Mouse (Mus musculus): ENCODE results near the gene Traf3. TPM values are rescaled to one million over a fixed set of nuclear protein-coding genes. Genes with fewer than 3 reads are reported as not detected.

Traf3 gene
- polyA plus RNA-seq, 1 experiment from 2014 or later = 14.0 TPM

GRCm38 (mm10) chr12:111164310-111164751, 1.8 kb upstream of the Traf3 start:
- WGBS = 4% methylated on average over 13 of the region's 13 CpGs
- H3K9me3 ChIP-seq (ENCODE audit: control insufficient read depth, low read length) = no peaks in the 10 kb centered on the region
- no peaks in the 10 kb centered on the region for H3K36me3 ChIP-seq (ENCODE audit: control insufficient read depth, insufficient read depth, low read length)
- H3K27me3 ChIP-seq (ENCODE audit: control insufficient read depth, insufficient read depth, low read length) = no peaks in the 10 kb centered on the region
- DNase-seq (ENCODE audit: low spot score, missing footprints) (peak; percentile 98), ATAC-seq (ENCODE audit: low FRiP score) (peak; percentile 88)
- peak overlapping the region; percentile 5; the same call in 1 of the 2 replicates for H3K4me3 ChIP-seq (ENCODE audit: low read depth, low read length)
- peak overlapping the region; percentile 75 for H3K27ac ChIP-seq (ENCODE audit: low read depth, low read length)
- H3K4me1 ChIP-seq (ENCODE audit: control insufficient read depth, insufficient read depth, low read length) = peaks cover 35% of the 10 kb centered on the region
- peak overlapping the region; percentile 39 for H3K9ac ChIP-seq (ENCODE audit: low read length)
- peak overlapping the region; percentile 39 for H3K4me2 ChIP-seq

- ATAC-seq (ENCODE audit: low FRiP score) (peak; percentile 20), DNase-seq (ENCODE audit: low spot score, missing footprints) (peak; percentile 93)
- Histone ChIP-seq H3K27ac (ENCODE audit: low read depth, low read length) (peak overlapping the region; percentile 76), H3K4me2 (0 out of 2 replicates have a peak overlapping the region, but pooled peaks have one; percentile 39), H3K4me3 (ENCODE audit: low read depth, low read length) (peak overlapping the region; percentile 83; the same call in 1 of the 2 replicates), H3K27me3 (ENCODE audit: control insufficient read depth, insufficient read depth, low read length) (no peaks in the 10 kb centered on the region), H3K9ac (ENCODE audit: low read length) (peak overlapping the region; percentile 89; the same call in 1 of the 2 replicates), H3K4me1 (ENCODE audit: control insufficient read depth, insufficient read depth, low read length) (peaks cover 35% of the 10 kb centered on the region), H3K36me3 (ENCODE audit: control insufficient read depth, insufficient read depth, low read length) (no peaks in the 10 kb centered on the region), H3K9me3 (ENCODE audit: control insufficient read depth, low read length) (no peaks in the 10 kb centered on the region)
- 69% methylated on average over 10 of the region's 10 CpGs for WGBS
Observed at GRCm38 (mm10) chr12:111165146-111165812, 891 bp upstream of the Traf3 start.

- ATAC-seq (ENCODE audit: low FRiP score) = peak; percentile 31
Observed at GRCm38 (mm10) chr12:111166681-111167289, 615 bp downstream of the Traf3 start.

GRCm38 (mm10) chr12:111168891-111169290, 2.7 kb downstream of the Traf3 start:
- WGBS = 86% methylated on average over 4 of the region's 4 CpGs
- H3K36me3 ChIP-seq (ENCODE audit: control insufficient read depth, insufficient read depth, low read length) = no peaks in the 10 kb centered on the region
- no peak for DNase-seq (ENCODE audit: low spot score, missing footprints)
- no peak overlapping the region for H3K4me3 ChIP-seq (ENCODE audit: low read depth, low read length)
- no peaks in the 10 kb centered on the region for H3K27me3 ChIP-seq (ENCODE audit: control insufficient read depth, insufficient read depth, low read length)
- no peaks in the 10 kb centered on the region for H3K9me3 ChIP-seq (ENCODE audit: control insufficient read depth, low read length)
- H3K4me2 ChIP-seq = no peak overlapping the region
- no peak overlapping the region for H3K27ac ChIP-seq (ENCODE audit: low read depth, low read length)
- H3K4me1 ChIP-seq (ENCODE audit: control insufficient read depth, insufficient read depth, low read length) = peaks cover 24% of the 10 kb centered on the region
- H3K9ac ChIP-seq (ENCODE audit: low read length) = no peak overlapping the region
- no peak for ATAC-seq (ENCODE audit: low FRiP score)

More at GRCm38 (mm10) chr12:111166681-111167289, 615 bp downstream of the Traf3 start:
- Histone ChIP-seq H3K36me3 (ENCODE audit: control insufficient read depth, insufficient read depth, low read length) (no peaks in the 10 kb centered on the region), H3K4me3 (ENCODE audit: low read depth, low read length) (peak overlapping the region; percentile 83), H3K4me2 (peak overlapping the region; percentile 88), H3K9ac (ENCODE audit: low read length) (peak overlapping the region; percentile 89), H3K27ac (ENCODE audit: low read depth, low read length) (peak overlapping the region; percentile 76), H3K27me3 (ENCODE audit: control insufficient read depth, insufficient read depth, low read length) (no peaks in the 10 kb centered on the region), H3K4me1 (ENCODE audit: control insufficient read depth, insufficient read depth, low read length) (peaks cover 35% of the 10 kb centered on the region), H3K9me3 (ENCODE audit: control insufficient read depth, low read length) (no peaks in the 10 kb centered on the region)
- under 1% methylated on average over 47 of the region's 48 CpGs for WGBS
- peak; percentile 93 for DNase-seq (ENCODE audit: low spot score, missing footprints)

GRCm38 (mm10) chr12:111178772-111179171, 12.6 kb downstream of the Traf3 start:
- Histone ChIP-seq H3K4me2 (no peak overlapping the region), H3K4me1 (ENCODE audit: control insufficient read depth, insufficient read depth, low read length) (no peaks in the 10 kb centered on the region), H3K9me3 (ENCODE audit: control insufficient read depth, low read length) (no peaks in the 10 kb centered on the region), H3K36me3 (ENCODE audit: control insufficient read depth, insufficient read depth, low read length) (peaks cover 3% of the 10 kb centered on the region; the same call in 1 of the 2 replicates), H3K4me3 (ENCODE audit: low read depth, low read length) (no peak overlapping the region), H3K27me3 (ENCODE audit: control insufficient read depth, insufficient read depth, low read length) (no peaks in the 10 kb centered on the region), H3K27ac (ENCODE audit: low read depth, low read length) (no peak overlapping the region), H3K9ac (ENCODE audit: low read length) (no peak overlapping the region)
- ATAC-seq (ENCODE audit: low FRiP score) = no peak
- WGBS = 81% methylated on average over 4 of the region's 4 CpGs
- no peak for DNase-seq (ENCODE audit: low spot score, missing footprints)

GRCm38 (mm10) chr12:111181848-111182247, 15.7 kb downstream of the Traf3 start:
- H3K4me1 ChIP-seq (ENCODE audit: control insufficient read depth, insufficient read depth, low read length) = no peaks in the 10 kb centered on the region
- WGBS = 93% methylated on average over 5 of the region's 5 CpGs
- DNase-seq (ENCODE audit: low spot score, missing footprints) = no peak

GRCm38 (mm10) chr12:111182378-111182777, 16.2 kb downstream of the Traf3 start:
- no peaks in the 10 kb centered on the region for H3K4me1 ChIP-seq (ENCODE audit: control insufficient read depth, insufficient read depth, low read length)
- no peak overlapping the region for H3K4me2 ChIP-seq
- WGBS = 96% methylated on average over 6 of the region's 6 CpGs
- DNase-seq (ENCODE audit: low spot score, missing footprints) (no peak), ATAC-seq (ENCODE audit: low FRiP score) (no peak)
- no peak overlapping the region for H3K4me3 ChIP-seq (ENCODE audit: low read depth, low read length)
- no peak overlapping the region for H3K27ac ChIP-seq (ENCODE audit: low read depth, low read length)
- H3K9me3 ChIP-seq (ENCODE audit: control insufficient read depth, low read length) = no peaks in the 10 kb centered on the region
- no peaks in the 10 kb centered on the region for H3K27me3 ChIP-seq (ENCODE audit: control insufficient read depth, insufficient read depth, low read length)
- no peak overlapping the region for H3K9ac ChIP-seq (ENCODE audit: low read length)
- no peaks in the 10 kb centered on the region for H3K36me3 ChIP-seq (ENCODE audit: control insufficient read depth, insufficient read depth, low read length)

More at GRCm38 (mm10) chr12:111181848-111182247, 15.7 kb downstream of the Traf3 start:
- no peaks in the 10 kb centered on the region for H3K36me3 ChIP-seq (ENCODE audit: control insufficient read depth, insufficient read depth, low read length)
- no peak overlapping the region for H3K4me2 ChIP-seq
- no peaks in the 10 kb centered on the region for H3K9me3 ChIP-seq (ENCODE audit: control insufficient read depth, low read length)
- no peaks in the 10 kb centered on the region for H3K27me3 ChIP-seq (ENCODE audit: control insufficient read depth, insufficient read depth, low read length)
- no peak overlapping the region for H3K9ac ChIP-seq (ENCODE audit: low read length)
- ATAC-seq (ENCODE audit: low FRiP score) = no peak
- H3K27ac ChIP-seq (ENCODE audit: low read depth, low read length) = no peak overlapping the region
- H3K4me3 ChIP-seq (ENCODE audit: low read depth, low read length) = no peak overlapping the region

- no peak for ATAC-seq (ENCODE audit: low FRiP score)
- WGBS = 89% methylated on average over 5 of the region's 5 CpGs
Observed at GRCm38 (mm10) chr12:111184476-111184875, 18.3 kb downstream of the Traf3 start, which contains the start of gene 4930595D18Rik. TSS of gene 4930595D18Rik (minus strand) at chr12:111184491.

GRCm38 (mm10) chr12:111186986-111187385, 20.8 kb downstream of the Traf3 start:
- ATAC-seq (ENCODE audit: low FRiP score) = no peak
- 91% methylated on average over 3 of the region's 3 CpGs for WGBS

More at GRCm38 (mm10) chr12:111184476-111184875, 18.3 kb downstream of the Traf3 start, which contains the start of gene 4930595D18Rik:
- no peak for DNase-seq (ENCODE audit: low spot score, missing footprints)
- Histone ChIP-seq H3K9me3 (ENCODE audit: control insufficient read depth, low read length) (no peaks in the 10 kb centered on the region), H3K27ac (ENCODE audit: low read depth, low read length) (no peak within 1 kb of the TSS), H3K9ac (ENCODE audit: low read length) (no peak within 1 kb of the TSS), H3K36me3 (ENCODE audit: control insufficient read depth, insufficient read depth, low read length) (no peaks in the 10 kb centered on the region), H3K4me3 (ENCODE audit: low read depth, low read length) (no peak within 1 kb of the TSS), H3K27me3 (ENCODE audit: control insufficient read depth, insufficient read depth, low read length) (no peaks in the 10 kb centered on the region), H3K4me1 (ENCODE audit: control insufficient read depth, insufficient read depth, low read length) (no peaks in the 10 kb centered on the region), H3K4me2 (no peak within 1 kb of the TSS)

More at GRCm38 (mm10) chr12:111186986-111187385, 20.8 kb downstream of the Traf3 start:
- Histone ChIP-seq H3K4me3 (ENCODE audit: low read depth, low read length) (no peak overlapping the region), H3K36me3 (ENCODE audit: control insufficient read depth, insufficient read depth, low read length) (no peaks in the 10 kb centered on the region), H3K4me1 (ENCODE audit: control insufficient read depth, insufficient read depth, low read length) (no peaks in the 10 kb centered on the region), H3K9ac (ENCODE audit: low read length) (no peak overlapping the region), H3K4me2 (no peak overlapping the region), H3K27ac (ENCODE audit: low read depth, low read length) (no peak overlapping the region), H3K27me3 (ENCODE audit: control insufficient read depth, insufficient read depth, low read length) (no peaks in the 10 kb centered on the region), H3K9me3 (ENCODE audit: control insufficient read depth, low read length) (no peaks in the 10 kb centered on the region)
- no peak for DNase-seq (ENCODE audit: low spot score, missing footprints)
